Mouse (Mus musculus) embryonic fibroblast, embryonic 13.5 days (primary cell): ENCODE results near the gene Olfr524. TPM values are rescaled to one million over a fixed set of nuclear protein-coding genes. Genes with fewer than 3 reads are reported as not detected.

Source experiments
- H3K27ac ChIP-seq: 2 replicates; pipeline ENCODE4 v1.5.1; 2012; ENCODE audit warnings: low read length, control low read depth, inconsistent platforms; ENCODE audit not compliant: insufficient read depth
- H3K4me1 ChIP-seq: 2 replicates; pipeline ENCODE4 v1.6.1; 2011; ENCODE audit warnings: low read length; ENCODE audit not compliant: control insufficient read depth, insufficient read depth
- H3K4me3 ChIP-seq: 2 replicates; pipeline ENCODE4 v1.5.1; 2011; ENCODE audit warnings: mild to moderate bottlenecking, control low read depth, low read length; ENCODE audit not compliant: insufficient read depth
- CTCF ChIP-seq: IDR thresholded peaks from 2 replicates; pipeline ENCODE4 v1.5.1; 2011; ENCODE audit warnings: mild to moderate bottlenecking, control low read depth, low read length, moderate library complexity, borderline replicate concordance; ENCODE audit not compliant: insufficient read depth
- POLR2A ChIP-seq: IDR thresholded peaks from 2 replicates; pipeline ENCODE4 v1.6.1; 2011; ENCODE audit warnings: low read depth, mild to moderate bottlenecking, control low read depth, low read length, moderate library complexity
- polyA plus RNA-seq: library from polyadenylated mRNA; stranded (reverse); fragments of >200 nt; gene quantifications from 2 replicates; pipeline ENCODE4 v1.2.4, GENCODE M21; 2011; ENCODE audit warnings: low read depth; ENCODE audit not compliant: missing spikeins, insufficient read length

Olfr524 gene
- polyA plus RNA-seq, 1 experiment, result not detected

DNA sequence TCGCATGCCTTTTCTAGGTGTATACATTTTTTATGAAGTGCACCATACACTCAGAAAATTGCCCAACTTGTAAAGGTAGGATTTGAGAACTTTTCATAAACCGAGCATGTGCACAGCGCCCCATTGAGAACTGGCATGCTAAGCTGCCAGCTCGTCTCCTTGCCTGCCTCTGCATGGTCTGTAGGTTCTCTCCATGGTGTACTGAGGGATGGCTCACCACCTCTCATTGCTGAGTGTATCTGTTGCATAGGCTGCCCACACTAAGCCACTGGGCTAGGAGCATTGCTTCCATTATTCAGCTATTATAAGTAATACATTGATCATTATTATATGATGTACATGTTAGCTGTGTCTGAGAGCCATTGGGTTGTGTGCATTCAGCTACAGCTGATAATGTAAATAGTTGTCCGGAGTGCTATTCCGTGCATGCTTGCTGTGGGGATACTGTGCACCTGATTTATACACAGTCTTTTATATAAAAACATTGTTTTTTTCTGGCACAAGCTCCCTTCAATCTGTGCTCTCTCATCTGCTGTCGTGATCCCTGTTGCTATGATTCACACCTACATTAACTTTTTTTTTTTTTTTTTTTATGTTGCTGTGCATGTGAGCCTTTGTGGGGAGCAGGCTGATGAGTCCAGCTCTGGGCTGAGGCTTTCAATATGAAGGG, 17.9 kb downstream of the Olfr524 start:
- Histone ChIP-seq H3K27ac (no peak overlapping the region), H3K4me1 (no peaks in the 10 kb centered on the region), H3K4me3 (no peak overlapping the region)
- TF ChIP-seq POLR2A (no peak), CTCF (no peak)

- no peak overlapping the region for H3K4me3 ChIP-seq
- H3K4me1 ChIP-seq, result no peaks in the 10 kb centered on the region
- no peak overlapping the region for H3K27ac ChIP-seq
- TF ChIP-seq CTCF (no peak), POLR2A (no peak)
Measured at GRCm38 (mm10) chr7:140186646-140187620, 18.8 kb downstream of the Olfr524 start.

DNA sequence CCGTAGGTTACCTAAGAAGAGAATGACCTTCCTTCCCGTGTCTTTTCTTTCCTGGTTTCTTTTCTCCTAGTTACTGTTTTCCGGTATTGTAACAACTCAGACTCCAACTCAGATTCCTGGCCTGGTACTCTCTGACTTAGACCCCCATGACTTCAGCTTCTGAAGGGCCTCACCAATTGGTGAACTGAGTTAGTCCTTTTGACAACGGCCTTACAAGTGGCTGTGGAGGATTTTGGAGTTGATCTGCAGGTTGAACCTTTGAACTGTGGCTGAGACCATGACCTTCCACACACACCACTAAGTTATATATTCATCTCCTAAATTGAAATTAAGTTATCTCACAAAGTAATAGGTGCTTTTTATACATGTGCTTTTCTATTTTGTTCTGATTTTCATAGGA, 21.6 kb downstream of the Olfr524 start:
- no peak for TF ChIP-seq POLR2A
- TF ChIP-seq CTCF, result no peak

DNA sequence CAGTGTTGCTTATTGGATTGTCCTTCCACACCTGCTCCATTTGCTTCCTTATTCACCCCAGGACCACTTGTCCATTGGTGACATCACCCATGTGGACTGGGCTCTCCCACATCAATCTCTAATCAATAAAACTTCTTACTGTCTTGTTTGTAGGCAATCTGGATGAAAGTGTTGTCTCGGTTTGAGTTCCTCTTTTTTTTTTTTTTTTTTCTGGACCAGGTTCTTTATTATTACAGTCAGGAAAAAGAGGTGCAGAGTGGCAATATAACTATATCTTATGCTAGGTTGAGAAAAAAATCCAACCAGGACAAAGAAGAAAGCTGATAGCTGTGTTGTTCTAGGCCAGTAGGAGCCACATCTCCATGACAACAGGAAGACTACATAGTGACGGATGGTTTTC, 25.1 kb downstream of the Olfr524 start:
- no peak overlapping the region for H3K4me3 ChIP-seq
- TF ChIP-seq CTCF (no peak), POLR2A (no peak)
- H3K27ac ChIP-seq, result no peak overlapping the region

More for the DNA sequence above, 21.6 kb downstream of the Olfr524 start:
- no peak overlapping the region for H3K27ac ChIP-seq
- no peak overlapping the region for H3K4me3 ChIP-seq
- no peaks in the 10 kb centered on the region for H3K4me1 ChIP-seq

GRCm38 (mm10) chr7:140179176-140179575, 26.6 kb downstream of the Olfr524 start:
- Histone ChIP-seq H3K4me1 (no peaks in the 10 kb centered on the region), H3K27ac (no peak overlapping the region), H3K4me3 (no peak overlapping the region)
- no peak for TF ChIP-seq POLR2A
- no peak for TF ChIP-seq CTCF

More for the DNA sequence above, 25.1 kb downstream of the Olfr524 start:
- no peaks in the 10 kb centered on the region for H3K4me1 ChIP-seq

DNA sequence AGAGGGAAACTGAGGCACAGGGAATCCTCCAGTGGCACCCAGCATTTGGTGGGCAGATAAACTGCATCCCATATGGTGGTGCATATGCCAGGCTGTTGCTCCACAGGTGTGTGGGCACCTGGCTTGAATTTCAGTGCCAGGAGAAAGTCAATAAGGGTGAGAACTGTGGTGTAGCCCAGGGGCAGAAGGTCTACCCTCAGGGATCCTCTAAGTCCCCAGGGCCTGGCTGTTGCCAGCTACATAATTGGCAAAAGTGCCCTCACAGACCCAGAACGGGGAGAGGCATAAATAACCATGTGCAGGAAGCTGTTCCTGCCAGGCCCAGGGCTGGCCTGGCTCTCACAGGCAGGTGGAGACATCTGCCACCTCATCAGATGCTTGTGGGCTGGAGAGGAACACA, 32.8 kb downstream of the Olfr524 start, which contains the start of gene Olfr523:
Gene Olfr523, plus strand, starts transcription at position 282 of the 400 bp plus-strand sequence.
- TF ChIP-seq POLR2A (no peak), CTCF (no peak)
- no peaks in the 10 kb centered on the region for H3K4me1 ChIP-seq
- H3K27ac ChIP-seq, result no peak within 1 kb of the TSS
- no peak within 1 kb of the TSS for H3K4me3 ChIP-seq

DNA sequence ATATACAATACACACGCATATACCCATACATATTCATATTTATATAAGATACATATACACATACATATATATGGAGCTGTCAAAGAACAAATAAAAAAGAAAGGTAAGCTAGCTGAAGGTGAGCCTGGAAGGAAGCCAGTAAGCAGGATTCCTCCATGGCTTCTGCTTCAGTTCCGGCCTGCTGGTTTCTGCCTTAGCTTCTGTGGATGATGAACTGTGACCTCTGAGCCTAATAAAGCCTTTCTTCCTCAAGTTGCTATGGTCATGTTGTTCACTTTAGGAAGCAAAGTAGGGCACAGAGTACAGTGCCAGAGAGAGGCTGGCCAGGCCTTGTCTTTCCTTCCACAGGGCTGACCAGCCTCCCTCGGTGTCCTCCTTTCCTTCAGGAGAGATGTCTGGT, 34.9 kb downstream of the Olfr524 start:
- no peak overlapping the region for H3K27ac ChIP-seq
- TF ChIP-seq POLR2A, result no peak
- TF ChIP-seq CTCF, result no peak
- H3K4me3 ChIP-seq, result no peak overlapping the region

GRCm38 (mm10) chr7:140169386-140169785, 36.4 kb downstream of the Olfr524 start:
- TF ChIP-seq POLR2A (no peak), CTCF (no peak)
- H3K4me1 ChIP-seq, result no peaks in the 10 kb centered on the region
- no peak overlapping the region for H3K27ac ChIP-seq
- no peak overlapping the region for H3K4me3 ChIP-seq

More for the DNA sequence above, 34.9 kb downstream of the Olfr524 start:
- no peaks in the 10 kb centered on the region for H3K4me1 ChIP-seq

DNA sequence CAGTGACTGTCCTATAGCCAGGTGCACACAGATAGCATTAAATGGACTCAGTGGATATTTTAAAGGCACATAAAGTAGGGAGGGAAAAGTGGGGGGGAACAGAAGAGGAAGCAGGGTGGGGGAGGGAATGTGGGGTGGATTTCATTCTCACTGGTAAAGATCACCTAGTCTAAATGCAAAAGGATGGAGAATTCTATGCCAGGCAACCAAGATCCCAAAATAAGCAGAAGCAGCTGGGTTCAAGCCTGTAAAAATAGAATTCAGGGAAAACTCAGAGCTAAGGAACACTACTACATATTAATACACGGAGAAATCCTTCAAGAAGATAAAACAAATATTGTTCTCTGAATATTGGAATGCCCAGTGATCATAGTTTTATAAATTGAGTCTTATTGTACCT, 37.8 kb downstream of the Olfr524 start:
- no peaks in the 10 kb centered on the region for H3K4me1 ChIP-seq
- no peak overlapping the region for H3K4me3 ChIP-seq
- TF ChIP-seq CTCF (no peak), POLR2A (no peak)
- no peak overlapping the region for H3K27ac ChIP-seq

GRCm38 (mm10) chr7:140164664-140165063, 41.1 kb downstream of the Olfr524 start, which contains the start of gene Olfr522:
Olfr522 (minus strand) TSS chr7:140164764.
- Histone ChIP-seq H3K4me1 (no peaks in the 10 kb centered on the region), H3K27ac (no peak within 1 kb of the TSS), H3K4me3 (no peak within 1 kb of the TSS)
- TF ChIP-seq POLR2A (no peak), CTCF (no peak)
